Mouse (Mus musculus) heart, embryonic 10.5 days (tissue): Measurements from ENCODE around the gene Fam71e2. TPM values are rescaled to one million over a fixed set of nuclear protein-coding genes. Genes with fewer than 3 reads are reported as not detected.
"Not testable (repeated sequence)": the region's sequence is repeated elsewhere in the genome, so short reads cannot be mapped to it uniquely, and the experiment has no call there.

ENCODE experiments used
- DNase-seq: peaks from one replicate; pipeline ENCODE4 v3.0.0-alpha.2; 2017; ENCODE audit warnings: low spot score
- H3K27ac ChIP-seq: fragments of 300-500 bp; sonication (generic); 2 replicates; pipeline ENCODE4 v1.5.1; 2016; ENCODE audit warnings: mild to moderate bottlenecking
- H3K27me3 ChIP-seq: fragments of 300-500 bp; sonication (generic); 2 replicates; pipeline ENCODE4 v1.6.1; 2016; ENCODE audit warnings: mild to moderate bottlenecking; ENCODE audit not compliant: poor library complexity, insufficient read depth, severe bottlenecking
- H3K36me3 ChIP-seq: fragments of 300-500 bp; sonication (generic); 2 replicates; pipeline ENCODE4 v1.6.1; 2016; ENCODE audit warnings: mild to moderate bottlenecking, moderate library complexity
- H3K4me1 ChIP-seq: fragments of 300-500 bp; sonication (generic); 2 replicates; pipeline ENCODE4 v1.6.1; 2016; ENCODE audit warnings: mild to moderate bottlenecking
- H3K4me3 ChIP-seq: fragments of 300-500 bp; sonication (generic); 2 replicates; pipeline ENCODE4 v1.5.1; 2016; ENCODE audit warnings: mild to moderate bottlenecking, moderate library complexity
- H3K9me3 ChIP-seq: fragments of 300-500 bp; sonication (generic); 2 replicates; pipeline ENCODE4 v1.6.1; 2016; ENCODE audit warnings: mild to moderate bottlenecking, moderate library complexity
- WGBS: fragments of 180-500 bp; shearing (Covaris S2); methylation state at CpG from one replicate; pipeline ENCODE4 v1.1.7; 2016; 5-methylcytosine and 5-hydroxymethylcytosine counted together
- polyA plus RNA-seq: library from polyadenylated mRNA; unstranded; fragments of >200 nt; fragmentation: Nextera tagmentation; extraction: Ambion mirVana; gene quantifications from 2 replicates; pipeline ENCODE4 v1.2.1, GENCODE M21; 2016

Fam71e2 gene
- not detected in 2 replicates for polyA plus RNA-seq

DNA sequence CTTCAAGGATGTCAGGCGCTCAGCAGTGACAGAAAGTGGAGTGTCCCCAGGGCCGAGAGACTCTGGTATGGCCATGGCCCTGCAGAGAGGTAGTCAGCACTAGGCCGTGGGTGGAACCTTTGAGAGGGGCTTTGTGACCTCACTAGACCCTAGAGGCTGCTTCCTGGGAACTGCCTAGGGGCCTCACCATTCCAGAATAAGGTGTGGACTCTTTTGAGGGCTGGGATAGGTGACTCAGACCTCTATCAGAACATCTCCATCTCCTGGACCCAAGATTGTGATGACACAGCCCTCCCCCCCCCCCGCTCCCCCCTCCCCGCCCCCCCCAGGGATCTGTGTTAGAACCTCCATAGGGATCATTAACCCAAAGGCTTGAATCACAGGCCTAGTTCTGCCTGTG, at the start of gene Fam71e2:
Gene Fam71e2, minus strand, starts transcription at position 101 of the 400 bp plus-strand sequence.
- no peaks in the 10 kb centered on the region for H3K9me3 ChIP-seq
- H3K4me3 ChIP-seq = no peak within 1 kb of the TSS
- H3K36me3 ChIP-seq = no peaks in the 10 kb centered on the region
- H3K27ac ChIP-seq = no peak within 1 kb of the TSS
- 65% methylated on average over 3 of the region's 5 CpGs for WGBS
- no peak for DNase-seq
- no peaks in the 10 kb centered on the region for H3K4me1 ChIP-seq
- H3K27me3 ChIP-seq = peaks cover 36% of the 10 kb centered on the region

DNA sequence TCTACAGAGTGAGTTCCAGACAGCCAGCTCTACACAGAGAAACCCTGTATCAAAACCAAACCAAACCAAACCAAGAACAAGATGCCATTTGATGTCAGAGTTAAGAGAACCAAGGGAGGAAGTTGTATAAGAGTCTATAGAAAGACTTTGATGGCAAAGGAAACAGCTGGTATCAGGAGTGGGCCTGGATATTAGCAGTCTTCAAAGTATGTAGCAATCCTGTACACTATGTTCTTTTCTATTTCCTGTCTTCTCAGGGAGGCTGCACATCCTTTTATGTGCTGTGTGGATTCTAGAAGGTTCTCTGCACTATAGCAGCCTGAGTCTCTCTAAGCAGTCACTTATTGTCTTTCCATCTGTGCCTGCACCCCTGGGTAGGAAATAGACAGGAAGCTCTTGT, 45.5 kb upstream of the Fam71e2 start:
- no peak overlapping the region for H3K27ac ChIP-seq
- no peaks in the 10 kb centered on the region for H3K9me3 ChIP-seq
- H3K36me3 ChIP-seq = no peaks in the 10 kb centered on the region
- no peak for DNase-seq
- H3K4me1 ChIP-seq = no peaks in the 10 kb centered on the region; the same call in 1 of the 2 replicates
- H3K27me3 ChIP-seq = no peaks in the 10 kb centered on the region
- no peak overlapping the region for H3K4me3 ChIP-seq

DNA sequence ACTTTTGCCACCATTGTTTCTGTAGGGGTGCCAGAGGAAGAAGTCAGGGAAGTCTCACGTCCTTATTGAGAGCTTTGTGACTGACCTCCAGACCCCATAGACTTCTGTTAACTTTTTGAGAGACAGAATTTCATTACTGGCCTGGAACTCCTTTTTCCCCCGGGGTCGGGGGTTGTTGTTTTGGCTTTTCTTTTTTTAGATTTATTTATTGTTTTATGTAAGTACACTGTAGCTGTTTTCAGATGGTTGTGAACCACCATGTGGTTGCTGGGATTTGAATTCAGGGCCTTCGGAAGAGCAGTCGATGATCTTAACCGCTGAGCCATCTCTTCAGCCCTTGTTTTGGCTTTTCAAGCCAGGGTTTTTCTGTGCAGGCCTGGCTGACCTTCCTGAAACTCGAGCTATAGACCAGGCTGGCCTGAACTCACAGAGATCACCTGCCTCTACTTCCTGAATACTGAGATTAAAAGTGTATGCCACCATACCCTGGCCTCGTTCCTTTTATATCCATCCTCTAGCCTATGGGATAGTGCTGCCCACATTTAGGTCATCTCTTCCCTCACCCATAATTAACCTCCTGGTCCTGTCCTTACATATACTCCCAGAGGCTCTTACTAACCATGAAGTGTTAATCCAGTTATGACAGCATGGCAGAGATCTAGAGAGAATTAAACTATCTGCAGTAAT, 42.1 kb upstream of the Fam71e2 start:
- peak overlapping the region; percentile 99 for H3K27ac ChIP-seq
- 21% methylated on average over 8 of the region's 8 CpGs for WGBS

DNA sequence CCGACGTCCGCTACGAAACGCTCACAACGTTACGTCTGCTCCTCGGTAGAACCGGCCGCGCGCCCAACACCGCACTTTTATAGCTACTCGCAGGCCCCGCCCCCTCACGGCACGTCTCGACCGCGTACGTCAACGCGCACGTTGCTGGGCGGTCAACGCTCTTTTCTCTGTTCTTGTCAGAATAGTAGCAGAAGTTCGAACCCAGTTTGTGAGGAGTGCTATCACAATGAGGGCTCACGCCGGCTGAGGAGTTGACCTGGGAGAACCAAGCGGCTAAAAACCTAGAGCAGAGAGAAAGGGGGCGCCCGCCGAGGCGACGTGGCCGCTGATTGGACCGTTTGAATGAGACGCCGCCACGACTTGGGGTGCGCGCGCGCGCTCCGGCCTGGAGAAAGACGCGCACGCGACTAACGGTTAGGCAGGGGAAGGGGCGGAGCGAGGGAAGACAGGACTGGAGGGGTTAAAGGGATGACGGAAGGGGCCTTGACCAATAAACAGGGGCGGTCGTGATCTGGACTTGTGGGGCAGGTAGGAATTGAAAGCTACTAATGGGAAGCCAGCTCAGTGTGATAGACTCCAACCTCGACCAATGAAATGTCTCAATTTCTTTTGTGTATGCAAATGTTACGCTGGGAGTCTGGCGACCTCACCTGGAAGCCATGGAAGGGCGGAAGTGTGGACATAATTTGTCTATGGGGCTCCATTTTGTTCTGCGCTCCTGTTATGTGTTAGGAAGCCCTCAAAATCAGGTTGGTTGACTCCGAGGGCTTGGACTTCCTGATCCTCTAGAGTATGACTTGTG, 41.4 kb upstream of the Fam71e2 start, which contains the start of gene Ube2s:
Gene Ube2s, minus strand, starts transcription at position 288 of the 802 bp plus-strand sequence.
- H3K9me3 ChIP-seq = no peaks in the 10 kb centered on the region
- peak within 1 kb of the TSS; percentile 99 for H3K4me3 ChIP-seq
- no peaks in the 10 kb centered on the region for H3K27me3 ChIP-seq
- H3K27ac ChIP-seq = peak within 1 kb of the TSS; percentile 99
- peak; percentile 99 for DNase-seq
- peaks cover 19% of the 10 kb centered on the region for H3K4me1 ChIP-seq
- H3K36me3 ChIP-seq = peaks cover 28% of the 10 kb centered on the region
- under 1% methylated on average over 62 of the region's 62 CpGs for WGBS

More for the DNA sequence above, 42.1 kb upstream of the Fam71e2 start:
- Histone ChIP-seq H3K9me3 (no peaks in the 10 kb centered on the region), H3K36me3 (peaks cover 25% of the 10 kb centered on the region), H3K4me3 (peak overlapping the region; percentile 99), H3K27me3 (no peaks in the 10 kb centered on the region), H3K4me1 (peaks cover 19% of the 10 kb centered on the region)
- no peak for DNase-seq

DNA sequence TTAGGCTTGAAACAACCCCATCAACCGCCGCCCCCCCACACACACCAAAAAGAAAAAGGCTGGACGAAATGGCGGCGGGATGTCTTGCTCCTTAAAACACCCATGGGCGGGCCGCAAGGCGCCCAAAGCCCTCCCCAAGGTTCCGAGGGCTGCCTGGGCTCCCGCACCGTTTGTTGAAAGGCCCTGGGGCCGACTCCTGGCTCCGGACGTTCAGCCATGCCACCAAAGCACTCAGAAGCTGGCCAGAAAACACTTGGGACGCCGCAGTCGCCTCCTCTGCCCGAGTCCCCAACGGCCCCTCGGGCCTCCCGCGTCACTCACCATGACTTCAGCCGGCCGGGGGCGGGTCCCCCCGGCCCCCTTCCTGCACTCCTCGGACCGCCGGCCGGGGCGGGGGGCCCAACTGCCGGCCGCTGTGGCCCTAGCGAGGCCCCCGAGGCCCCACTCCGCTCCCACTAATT, 40.8 kb upstream of the Fam71e2 start:
- Histone ChIP-seq H3K4me3 (peak overlapping the region; percentile 99), H3K9me3 (no peaks in the 10 kb centered on the region), H3K4me1 (peaks cover 19% of the 10 kb centered on the region), H3K36me3 (peaks cover 35% of the 10 kb centered on the region), H3K27ac (peak overlapping the region; percentile 99), H3K27me3 (no peaks in the 10 kb centered on the region)
- WGBS = under 1% methylated on average over 36 of the region's 36 CpGs
- peak; percentile 85 for DNase-seq

DNA sequence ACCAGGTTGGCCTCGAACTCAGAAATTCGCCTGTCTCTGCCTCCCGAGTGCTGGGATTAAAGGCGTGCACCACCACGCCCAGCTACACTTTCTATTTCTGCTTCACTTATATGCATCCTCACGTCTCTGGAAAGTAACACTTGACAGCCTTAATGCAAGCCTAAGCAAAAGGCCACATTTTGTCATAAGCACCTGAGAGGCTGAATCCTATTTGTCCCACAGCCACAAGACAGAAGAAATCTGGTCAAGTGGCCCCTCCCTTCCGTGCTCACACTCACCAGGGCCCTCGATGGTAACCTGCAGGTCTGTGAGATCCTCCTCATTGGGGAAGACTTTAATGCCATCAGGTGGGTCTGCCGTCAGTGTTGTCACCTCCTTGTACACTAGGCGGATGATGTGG, 40.0 kb upstream of the Fam71e2 start:
- Histone ChIP-seq H3K4me1 (peaks cover 19% of the 10 kb centered on the region), H3K27ac (peak overlapping the region; percentile 99), H3K36me3 (peaks cover 42% of the 10 kb centered on the region), H3K4me3 (peak overlapping the region; percentile 99)
- WGBS = 36% methylated on average over 10 of the region's 10 CpGs
- not testable (repeated sequence) for H3K27me3 ChIP-seq, DNase-seq, H3K9me3 ChIP-seq

DNA sequence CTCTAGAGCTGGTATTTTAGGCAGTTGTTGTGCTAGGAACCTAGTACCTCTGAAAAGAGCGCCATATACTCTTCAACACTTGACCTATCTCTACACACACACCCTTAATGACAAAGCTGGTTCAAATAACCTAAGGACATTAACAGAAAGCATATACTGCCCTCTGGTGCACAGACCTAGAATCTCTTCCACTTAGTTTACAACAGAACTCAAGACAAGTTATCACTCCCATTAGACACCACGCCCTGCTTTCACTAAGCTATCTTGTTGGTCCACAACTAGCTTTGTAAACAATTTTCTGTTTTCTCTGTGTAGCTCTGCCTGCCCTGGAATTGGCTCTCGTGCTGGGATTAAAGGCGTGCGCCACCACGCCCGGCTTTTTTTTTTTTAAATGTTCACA, 35.6 kb upstream of the Fam71e2 start:
- WGBS = 85% methylated on average over 7 of the region's 7 CpGs
- H3K27ac ChIP-seq = no peak overlapping the region
- peaks cover 19% of the 10 kb centered on the region for H3K4me1 ChIP-seq
- H3K4me3 ChIP-seq = no peak overlapping the region
- H3K36me3 ChIP-seq = peaks cover 59% of the 10 kb centered on the region
- H3K9me3 ChIP-seq = no peaks in the 10 kb centered on the region
- no peaks in the 10 kb centered on the region for H3K27me3 ChIP-seq
- DNase-seq = no peak

DNA sequence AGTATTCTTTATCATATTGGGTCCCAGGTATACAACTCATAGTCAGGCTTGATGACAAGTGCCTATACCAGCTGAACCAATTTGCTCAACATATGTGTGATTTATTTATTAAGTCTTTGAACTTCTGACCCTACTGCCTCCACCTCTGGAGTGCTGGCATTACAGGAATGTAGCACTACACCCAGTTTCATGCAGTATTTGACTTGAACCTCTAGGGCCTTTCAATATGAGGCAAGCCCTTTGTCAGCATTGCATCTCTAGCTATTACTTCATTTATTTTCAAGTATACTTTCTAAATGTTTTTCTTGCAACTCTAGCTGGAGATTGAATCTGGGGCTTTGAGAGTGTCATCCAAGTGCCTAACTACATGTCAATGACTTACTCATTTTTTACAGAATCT, 31.1 kb upstream of the Fam71e2 start:
- DNase-seq = no peak
- peaks cover 33% of the 10 kb centered on the region for H3K36me3 ChIP-seq
- H3K27me3 ChIP-seq = no peaks in the 10 kb centered on the region
- H3K4me3 ChIP-seq = no peak overlapping the region
- no peaks in the 10 kb centered on the region for H3K4me1 ChIP-seq
- H3K9me3 ChIP-seq = no peaks in the 10 kb centered on the region
- no peak overlapping the region for H3K27ac ChIP-seq

DNA sequence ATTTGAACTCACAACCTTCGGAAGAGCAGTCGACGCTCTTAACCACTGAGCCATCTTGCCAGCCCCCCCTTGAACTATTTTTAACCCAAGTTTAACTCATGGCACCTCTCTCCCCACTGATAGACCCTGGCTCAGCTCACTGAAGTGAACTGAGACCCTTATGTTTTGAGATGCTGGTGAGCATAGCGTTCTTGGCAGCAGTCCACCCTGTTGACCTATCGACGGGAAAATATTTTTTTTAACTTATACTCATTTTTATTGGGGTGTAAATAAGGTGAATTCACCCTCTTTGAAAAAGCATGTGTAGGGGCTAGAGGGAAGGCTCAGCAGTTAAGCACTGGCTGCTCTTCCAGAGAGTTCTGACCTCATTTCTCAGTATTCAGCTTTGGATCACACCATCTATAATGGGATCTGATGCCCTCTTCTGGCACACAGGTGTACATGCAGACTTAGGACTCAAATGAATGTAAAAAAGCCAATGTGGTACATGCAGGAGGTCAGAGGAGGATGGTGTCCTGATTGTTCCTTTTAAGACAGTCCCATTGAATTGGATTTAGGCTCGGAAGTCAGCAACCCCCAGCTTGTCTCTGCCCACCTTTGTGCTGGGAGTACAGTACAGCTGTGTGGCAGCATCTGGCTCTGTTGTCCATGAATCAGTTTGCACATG, 24.8 kb upstream of the Fam71e2 start:
- 80% methylated on average over 7 of the region's 7 CpGs for WGBS
- Histone ChIP-seq H3K4me3 (no peak overlapping the region), H3K27me3 (no peaks in the 10 kb centered on the region), H3K27ac (no peak overlapping the region), H3K4me1 (peaks cover 8% of the 10 kb centered on the region), H3K9me3 (no peaks in the 10 kb centered on the region), H3K36me3 (peaks cover 43% of the 10 kb centered on the region)
- DNase-seq = no peak

DNA sequence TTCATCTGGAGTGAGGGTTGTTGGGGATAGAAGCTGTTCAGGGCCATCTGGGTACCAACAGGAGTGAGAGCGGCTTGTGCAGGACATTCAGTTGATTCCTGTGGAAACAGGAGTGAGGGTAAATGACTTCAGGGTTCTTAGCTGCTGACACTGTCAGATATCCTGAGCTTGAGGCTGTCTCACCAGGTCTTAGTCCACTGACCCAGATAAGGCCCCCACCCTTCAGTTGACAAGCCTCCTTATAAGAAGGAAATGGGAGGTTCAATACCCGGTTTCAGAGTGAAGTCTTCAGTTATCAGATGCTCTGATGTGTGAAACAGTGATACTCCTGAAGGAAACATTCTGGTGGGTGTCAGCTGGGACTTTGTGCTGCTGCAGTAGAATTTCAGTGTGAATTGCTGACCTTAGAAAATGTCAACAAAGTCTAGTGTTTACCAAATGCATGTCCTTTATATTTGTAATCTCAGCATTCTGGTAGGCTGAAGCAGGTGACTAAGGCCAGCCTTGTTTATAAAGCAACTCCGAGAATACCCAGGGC, 23.6 kb upstream of the Fam71e2 start:
- Histone ChIP-seq H3K27me3 (peaks cover 5% of the 10 kb centered on the region; the same call in 1 of the 2 replicates), H3K4me1 (peaks cover 8% of the 10 kb centered on the region), H3K9me3 (no peaks in the 10 kb centered on the region), H3K4me3 (0 out of 2 replicates have a peak overlapping the region, but pooled peaks have one; percentile 91), H3K36me3 (peaks cover 43% of the 10 kb centered on the region), H3K27ac (no peak overlapping the region)
- DNase-seq = no peak
- 79% methylated on average over 3 of the region's 3 CpGs for WGBS

DNA sequence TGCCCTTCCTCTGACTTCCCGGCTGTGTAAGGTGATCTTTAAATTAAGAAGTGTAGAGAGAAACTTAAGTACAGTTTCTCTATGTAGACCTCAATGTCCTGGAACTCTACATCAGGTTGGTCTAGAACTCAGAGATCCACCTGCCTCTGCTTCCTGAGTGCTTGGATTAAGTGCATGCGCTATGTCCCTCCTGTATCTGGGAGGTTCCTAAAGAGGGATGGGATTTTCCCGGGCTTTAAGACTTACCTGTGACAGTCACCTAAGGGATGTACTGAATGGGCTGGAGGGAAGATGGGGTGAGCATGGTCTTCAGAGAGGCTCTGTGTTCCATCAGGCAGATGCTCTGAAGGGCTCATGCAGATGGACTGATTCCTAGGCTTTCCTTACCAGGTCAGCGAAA, 22.6 kb upstream of the Fam71e2 start:
- Histone ChIP-seq H3K4me3 (peak overlapping the region; percentile 91), H3K27me3 (peaks cover 9% of the 10 kb centered on the region; the same call in 1 of the 2 replicates), H3K9me3 (no peaks in the 10 kb centered on the region), H3K4me1 (peaks cover 15% of the 10 kb centered on the region), H3K27ac (peak overlapping the region; percentile 98), H3K36me3 (peaks cover 43% of the 10 kb centered on the region)
- 39% methylated on average over 4 of the region's 4 CpGs for WGBS
- DNase-seq = no peak

DNA sequence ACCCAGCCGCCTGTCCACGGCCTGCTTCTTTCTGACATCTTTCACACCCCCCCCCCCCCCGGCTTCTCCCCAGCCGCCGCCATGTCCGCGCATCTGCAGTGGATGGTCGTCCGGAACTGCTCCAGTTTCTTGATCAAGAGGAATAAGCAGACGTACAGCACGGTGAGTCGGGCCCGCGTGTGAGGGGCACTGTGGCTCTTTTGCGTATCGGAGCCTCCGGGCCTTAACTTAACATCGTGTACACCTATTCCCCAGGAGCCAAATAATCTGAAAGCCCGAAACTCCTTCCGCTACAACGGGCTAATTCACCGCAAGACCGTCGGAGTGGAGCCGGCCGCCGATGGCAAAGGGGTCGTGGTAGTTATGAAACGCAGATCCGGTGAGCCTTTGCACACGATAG, 22.1 kb upstream of the Fam71e2 start:
- not testable (repeated sequence) for DNase-seq, H3K27me3 ChIP-seq, H3K9me3 ChIP-seq
- peaks cover 43% of the 10 kb centered on the region for H3K36me3 ChIP-seq
- peak overlapping the region; percentile 91 for H3K4me3 ChIP-seq
- H3K4me1 ChIP-seq = peaks cover 15% of the 10 kb centered on the region
- WGBS = 1% methylated on average over 31 of the region's 31 CpGs
- peak overlapping the region; percentile 98 for H3K27ac ChIP-seq
